Mouse (Mus musculus): ENCODE results near the gene Man1a2.

The Man1a2 gene

GRCm38 (mm10) chr3:100684234-100684975 is 898 bp downstream of the Man1a2 start:
- peak; percentile 32 for DNase-seq (ENCODE audit: low spot score)

GRCm38 (mm10) chr3:100682841-100683240 is 2.5 kb downstream of the Man1a2 start:
- DNase-seq (ENCODE audit: low spot score): no peak

- no peak for DNase-seq (ENCODE audit: low spot score)
Observed at GRCm38 (mm10) chr3:100682281-100682680, 3.0 kb downstream of the Man1a2 start.

- DNase-seq (ENCODE audit: low spot score): peak; percentile 7
Observed at GRCm38 (mm10) chr3:100681448-100682092, 3.7 kb downstream of the Man1a2 start.

GRCm38 (mm10) chr3:100680226-100680625 is 5.1 kb downstream of the Man1a2 start:
- DNase-seq (ENCODE audit: low spot score): no peak

GRCm38 (mm10) chr3:100678951-100679570 is 6.2 kb downstream of the Man1a2 start:
- no peak for DNase-seq (ENCODE audit: low spot score)

- DNase-seq (ENCODE audit: low spot score): no peak
Observed at GRCm38 (mm10) chr3:100675146-100675545, 10.2 kb downstream of the Man1a2 start.

GRCm38 (mm10) chr3:100670412-100670811 is 14.9 kb downstream of the Man1a2 start:
- no peak for DNase-seq (ENCODE audit: low spot score)

GRCm38 (mm10) chr3:100653291-100653690 is 32.0 kb downstream of the Man1a2 start:
- DNase-seq (ENCODE audit: low spot score): no peak

- no peak for DNase-seq (ENCODE audit: low spot score)
Observed at GRCm38 (mm10) chr3:100641581-100641980, 43.7 kb downstream of the Man1a2 start.

- no peak for DNase-seq (ENCODE audit: low spot score)
Observed at GRCm38 (mm10) chr3:100636255-100636654, 49.0 kb downstream of the Man1a2 start.

GRCm38 (mm10) chr3:100634821-100635220 is 50.5 kb downstream of the Man1a2 start:
- no peak for DNase-seq (ENCODE audit: low spot score)

- DNase-seq (ENCODE audit: low spot score): no peak
Observed at GRCm38 (mm10) chr3:100618511-100618910, 66.8 kb downstream of the Man1a2 start.

- DNase-seq (ENCODE audit: low spot score): no peak
Observed at GRCm38 (mm10) chr3:100610916-100611315, 74.4 kb downstream of the Man1a2 start.

- no peak for DNase-seq (ENCODE audit: low spot score)
Observed at GRCm38 (mm10) chr3:100604539-100604938, 80.8 kb downstream of the Man1a2 start.

GRCm38 (mm10) chr3:100599265-100599820 is 86.0 kb downstream of the Man1a2 start:
- DNase-seq (ENCODE audit: low spot score): no peak

- no peak for DNase-seq (ENCODE audit: low spot score)
Observed at GRCm38 (mm10) chr3:100591053-100591452, 94.2 kb downstream of the Man1a2 start.

GRCm38 (mm10) chr3:100582721-100583355 is 102.5 kb downstream of the Man1a2 start:
- no peak for DNase-seq (ENCODE audit: low spot score)

GRCm38 (mm10) chr3:100572571-100573183 is 112.6 kb downstream of the Man1a2 start:
- no peak for DNase-seq (ENCODE audit: low spot score)

GRCm38 (mm10) chr3:100568443-100569390 is 116.6 kb downstream of the Man1a2 start:
- no peak for DNase-seq (ENCODE audit: low spot score)

- DNase-seq (ENCODE audit: low spot score): no peak
Observed at GRCm38 (mm10) chr3:100563565-100563964, 121.7 kb downstream of the Man1a2 start.
